Mouse (Mus musculus) spleen, adult 12 weeks (tissue): ENCODE results near the gene Kdelr1.
"Not testable (repeated sequence)": the region's sequence is repeated elsewhere in the genome, so short reads cannot be mapped to it uniquely, and the experiment has no call there.

Experiments used
- DNase-seq: peaks from one replicate; pipeline ENCODE4 v3.0.0; 2022; ENCODE audit warnings: low spot score

Gene Kdelr1

GRCm38 (mm10) chr7:45870282-45871058, 2.1 kb upstream of the Kdelr1 start:
- DNase-seq, result no peak

GRCm38 (mm10) chr7:45873061-45873947, 732 bp downstream of the Kdelr1 start:
- DNase-seq, result peak; percentile 58

GRCm38 (mm10) chr7:45876895-45877294, 4.3 kb downstream of the Kdelr1 start:
- DNase-seq, result no peak

- not testable (repeated sequence) for DNase-seq
Measured at GRCm38 (mm10) chr7:45878278-45878677, 5.7 kb downstream of the Kdelr1 start, which contains the start of gene Grin2d. Gene Grin2d, minus strand, starts transcription at chr7:45878378.

- no peak for DNase-seq
Measured at GRCm38 (mm10) chr7:45880531-45880930, 8.0 kb downstream of the Kdelr1 start.

- no peak for DNase-seq
Measured at GRCm38 (mm10) chr7:45881011-45881410, 8.4 kb downstream of the Kdelr1 start.

- DNase-seq, result no peak
Measured at GRCm38 (mm10) chr7:45887246-45887645, 14.7 kb downstream of the Kdelr1 start.

GRCm38 (mm10) chr7:45892651-45893050, 20.1 kb downstream of the Kdelr1 start:
- no peak for DNase-seq

GRCm38 (mm10) chr7:45895931-45896516, 23.5 kb downstream of the Kdelr1 start:
- DNase-seq, result no peak

GRCm38 (mm10) chr7:45896517-45897257, 24.1 kb downstream of the Kdelr1 start, which contains the start of the genes Syngr4 and Tmem143:
Gene Syngr4, minus strand, starts transcription at chr7:45896714.
Gene Tmem143, plus strand, starts transcription at chr7:45896941.
- peak; percentile 71 for DNase-seq

GRCm38 (mm10) chr7:45897258-45897757, 24.7 kb downstream of the Kdelr1 start:
- no peak for DNase-seq

GRCm38 (mm10) chr7:45898125-45898524, 25.6 kb downstream of the Kdelr1 start:
- not testable (repeated sequence) for DNase-seq

- DNase-seq, result no peak
Measured at GRCm38 (mm10) chr7:45901562-45901961, 29.0 kb downstream of the Kdelr1 start.

- DNase-seq, result no peak
Measured at GRCm38 (mm10) chr7:45902481-45903002, 30.0 kb downstream of the Kdelr1 start.

- no peak for DNase-seq
Measured at GRCm38 (mm10) chr7:45906622-45907021, 34.0 kb downstream of the Kdelr1 start.

- no peak for DNase-seq
Measured at GRCm38 (mm10) chr7:45908384-45908783, 35.8 kb downstream of the Kdelr1 start.

- DNase-seq, result no peak
Measured at GRCm38 (mm10) chr7:45909145-45909544, 36.6 kb downstream of the Kdelr1 start.

GRCm38 (mm10) chr7:45914067-45914466, 41.5 kb downstream of the Kdelr1 start:
- DNase-seq, result no peak

GRCm38 (mm10) chr7:45915011-45915410, 42.4 kb downstream of the Kdelr1 start:
- no peak for DNase-seq

- peak; percentile 63 for DNase-seq
Measured at GRCm38 (mm10) chr7:45916056-45917003, 43.8 kb downstream of the Kdelr1 start.
